Mouse (Mus musculus) liver, embryonic 11.5 days (tissue): Measurements from ENCODE around the gene Pcdh19. TPM values are rescaled to one million over a fixed set of nuclear protein-coding genes. Genes with fewer than 3 reads are reported as not detected.

Experiments
- ATAC-seq: fragments of 200-750 bp; cut with Nextera tagmentation; replicated peaks from 2 replicates; pipeline ENCODE4 v1.8.0; 2017; ENCODE audit warnings: moderate number of reproducible peaks, mild to moderate bottlenecking, moderate TSS enrichment, moderate library complexity; ENCODE audit not compliant: low FRiP score
- DNase-seq: peaks from one replicate; pipeline ENCODE4 v3.0.0-alpha.2; 2017; ENCODE audit warnings: low spot score
- H3K27ac ChIP-seq: fragments of 300-500 bp; sonication (generic); 2 replicates; pipeline ENCODE4 v1.5.1; 2014; ENCODE audit warnings: mild to moderate bottlenecking, low read depth, low read length, control low read depth
- H3K27me3 ChIP-seq: fragments of 300-500 bp; sonication (generic); replicated peaks from 2 replicates; pipeline ENCODE4 v1.6.1; 2014; ENCODE audit warnings: low read length, mixed read lengths; ENCODE audit not compliant: control insufficient read depth, insufficient read depth
- H3K36me3 ChIP-seq: fragments of 300-500 bp; sonication (generic); 2 replicates; pipeline ENCODE4 v1.6.1; 2014; ENCODE audit warnings: mild to moderate bottlenecking, low read length, moderate library complexity, mixed read lengths; ENCODE audit not compliant: control insufficient read depth, insufficient read depth
- H3K4me1 ChIP-seq: fragments of 300-500 bp; sonication (generic); replicated peaks from 2 replicates; pipeline ENCODE4 v1.6.1; 2014; ENCODE audit warnings: low read length, mixed read lengths; ENCODE audit not compliant: control insufficient read depth, insufficient read depth
- H3K4me2 ChIP-seq: fragments of 300-500 bp; sonication (generic); 2 replicates; pipeline ENCODE4 v1.6.1; 2014; ENCODE audit warnings: mild to moderate bottlenecking, control low read depth, moderate library complexity
- H3K4me3 ChIP-seq: fragments of 300-500 bp; sonication (generic); 2 replicates; pipeline ENCODE4 v1.5.1; 2014; ENCODE audit warnings: low read depth, low read length, control low read depth
- H3K9ac ChIP-seq: fragments of 300-500 bp; sonication (generic); 2 replicates; pipeline ENCODE4 v1.6.1; 2014; ENCODE audit warnings: low read depth, low read length, control low read depth
- H3K9me3 ChIP-seq: fragments of 300-500 bp; sonication (generic); 2 replicates; pipeline ENCODE4 v1.6.1; 2016; ENCODE audit warnings: low read length, inconsistent platforms, mixed read lengths; ENCODE audit not compliant: control insufficient read depth
- WGBS: fragments of 180-500 bp; shearing (Covaris S2); extraction: QIAGEN DNeasy Blood & Tissue Kit; methylation state at CpG from one replicate; pipeline ENCODE4 v1.1.7; 2014; 5-methylcytosine and 5-hydroxymethylcytosine counted together
- polyA plus RNA-seq: library from polyadenylated mRNA; unstranded; fragments of >200 nt; fragmentation: Nextera tagmentation; extraction: Ambion mirVana; gene quantifications from 2 replicates; pipeline ENCODE4 v1.2.1, GENCODE M21; 2014

The Pcdh19 gene
- polyA plus RNA-seq, 1 experiment from 2014 or later, result 0.27 TPM

DNA sequence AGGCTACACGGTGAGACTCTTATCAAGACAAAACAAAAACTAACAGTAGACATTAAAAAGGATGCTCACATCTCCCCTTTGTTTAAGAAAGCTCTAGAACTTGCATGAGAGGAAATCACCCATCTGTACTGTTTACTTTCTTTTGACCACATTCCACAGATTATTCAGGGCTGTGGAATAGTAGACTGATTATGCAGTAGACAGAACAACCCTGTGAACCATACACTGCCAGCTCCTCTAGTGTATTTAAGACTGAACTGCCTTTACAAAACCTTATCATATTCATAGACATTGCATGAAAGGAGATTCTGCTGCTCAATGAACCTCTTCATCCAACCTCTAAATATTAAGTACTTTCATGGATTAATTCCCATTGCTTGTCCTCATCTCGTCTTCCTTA, 87.6 kb downstream of the Pcdh19 start:
- Histone ChIP-seq H3K9ac (no peak overlapping the region), H3K27me3 (0 out of 2 replicates have a peak, but pooled peaks cover 3% of the 10 kb centered on the region), H3K36me3 (no peaks in the 10 kb centered on the region), H3K27ac (no peak overlapping the region), H3K4me2 (no peak overlapping the region), H3K4me3 (no peak overlapping the region), H3K9me3 (no peaks in the 10 kb centered on the region), H3K4me1 (no peaks in the 10 kb centered on the region)
- no peak for DNase-seq
- no peak for ATAC-seq
- 58% methylated on average over 2 of the region's 2 CpGs for WGBS

DNA sequence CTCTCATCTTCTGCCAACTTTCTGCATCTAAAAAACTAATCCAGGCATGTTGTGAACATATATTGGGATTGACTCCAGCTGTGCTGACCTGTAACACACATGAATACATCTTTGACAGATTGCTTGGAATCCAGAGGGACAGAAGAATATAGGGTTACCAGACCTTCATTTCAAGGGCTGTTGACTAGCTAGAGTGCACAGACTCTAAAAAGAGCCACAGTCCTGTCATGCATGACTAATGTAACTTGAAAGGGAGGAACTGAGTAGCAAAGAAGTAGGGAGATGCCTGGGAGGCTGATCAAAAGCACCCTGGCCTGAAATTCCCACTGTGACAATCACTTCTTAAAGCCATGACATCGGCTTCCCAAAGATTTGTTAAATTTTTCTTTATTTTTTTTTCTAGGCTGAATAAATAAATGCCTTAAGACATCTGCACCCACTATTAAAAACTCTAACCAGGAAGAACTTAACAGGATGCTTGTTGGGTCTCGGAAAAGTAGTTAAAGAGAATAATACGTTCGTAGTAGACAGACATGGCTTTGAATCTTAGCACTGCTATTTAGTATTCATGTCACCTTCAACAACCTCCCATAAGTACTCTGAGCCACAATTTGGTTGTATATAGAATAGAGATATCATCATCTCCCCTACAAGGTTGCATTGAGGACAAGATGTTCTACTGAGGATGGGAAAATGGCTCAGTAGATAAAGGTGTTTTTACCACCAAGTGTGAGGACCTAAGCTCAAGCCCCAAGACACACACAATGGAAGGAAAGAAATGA, 113.0 kb downstream of the Pcdh19 start:
- Histone ChIP-seq H3K9me3 (no peaks in the 10 kb centered on the region), H3K27ac (no peak overlapping the region), H3K9ac (no peak overlapping the region), H3K27me3 (no peaks in the 10 kb centered on the region), H3K4me3 (no peak overlapping the region), H3K4me1 (no peaks in the 10 kb centered on the region), H3K36me3 (no peaks in the 10 kb centered on the region), H3K4me2 (no peak overlapping the region)
- 91% methylated on average over 4 of the region's 4 CpGs for WGBS
- DNase-seq, result no peak
- ATAC-seq, result no peak

DNA sequence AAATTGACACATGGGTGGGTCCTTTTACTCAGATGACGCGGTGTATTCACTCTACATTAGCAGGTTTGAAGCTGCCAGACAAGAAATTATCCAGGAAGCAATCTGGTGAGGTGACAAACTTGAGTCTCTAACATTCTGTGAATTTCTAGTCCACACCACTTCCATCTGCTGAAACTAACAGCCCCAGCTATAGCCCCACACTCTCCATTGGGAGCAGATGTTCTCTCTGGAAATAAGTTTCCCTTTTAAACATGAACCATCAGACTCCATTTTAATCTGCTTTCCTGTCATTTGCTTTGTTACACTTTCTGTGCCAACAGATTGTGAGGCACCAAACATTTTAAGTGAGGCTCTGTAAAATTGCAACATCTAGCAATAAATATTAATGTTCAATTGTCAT, 123.4 kb downstream of the Pcdh19 start:
- Histone ChIP-seq H3K27ac (no peak overlapping the region), H3K36me3 (no peaks in the 10 kb centered on the region), H3K9me3 (no peaks in the 10 kb centered on the region), H3K9ac (no peak overlapping the region), H3K4me3 (no peak overlapping the region), H3K27me3 (no peaks in the 10 kb centered on the region), H3K4me2 (no peak overlapping the region), H3K4me1 (no peaks in the 10 kb centered on the region)
- ATAC-seq (no peak), DNase-seq (no peak)
- WGBS, result 78% methylated on average over 2 of the region's 2 CpGs

Other genes starting within 250 kb of the Pcdh19 start
- gene Tnmd, start 162.0 kb upstream of the Pcdh19 start, polyA plus RNA-seq, result not detected in 2 replicates
- 67.0 and 68.0 TPM in 2 replicates for gene Tspan6, start 209.4 kb upstream of the Pcdh19 start, polyA plus RNA-seq
- 0.15 and 0.25 TPM in 2 replicates for gene Srpx2, start 219.4 kb upstream of the Pcdh19 start, polyA plus RNA-seq